Mouse (Mus musculus): ENCODE measurements at regions not wholly inside any gene's neighbourhood (a gene's known extent, or its start where the extent isn't known, plus 50 kb on each side); places are given as distances from the start of the nearest gene placed in this dataset.

DNA sequence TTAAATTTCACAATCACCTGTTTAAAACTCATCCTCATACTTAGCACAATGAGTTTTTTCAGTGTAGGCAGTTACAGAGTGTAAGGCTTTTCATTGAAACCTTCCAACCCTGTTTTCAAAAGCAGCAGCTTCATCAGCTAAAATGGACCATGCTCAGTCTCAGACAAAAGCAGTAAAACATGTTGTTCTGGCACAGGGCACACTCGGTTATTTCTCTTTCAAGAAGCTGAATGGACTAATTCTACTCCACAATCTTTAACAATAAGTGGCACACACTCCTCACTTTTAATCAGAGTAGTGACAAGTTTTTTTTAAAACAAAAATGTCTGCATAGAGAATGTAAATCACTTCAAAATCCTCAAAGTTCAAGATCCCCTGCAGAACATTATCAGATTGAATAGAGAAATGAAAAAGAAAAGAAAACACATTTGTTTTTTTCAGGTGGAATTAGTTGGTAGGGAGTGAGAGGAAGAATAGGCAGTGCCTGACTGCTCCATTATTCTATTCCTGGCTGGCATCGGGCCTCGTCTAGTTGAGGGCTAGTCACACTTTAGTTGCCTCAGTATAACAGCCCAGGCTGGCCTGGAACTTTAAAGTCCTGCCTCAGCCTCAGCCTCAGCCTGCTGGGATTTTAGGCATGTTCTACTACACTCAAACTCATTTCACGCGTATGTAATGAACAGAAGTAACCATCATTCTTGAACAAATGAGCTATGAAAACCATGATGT, 128.2 kb upstream of the Cp start:
- TF ChIP-seq POLR2A (IDR thresholded peaks at IDR 0.05; ENCODE audit: borderline replicate concordance, insufficient read depth, low read length) (no peak), CTCF (IDR thresholded peaks at IDR 0.05; ENCODE audit: borderline replicate concordance, insufficient read depth, low read depth, low read length) (no peak)

Measured in cerebellum, adult 2 months (tissue).